Mouse (Mus musculus): ENCODE results near the gene Cep170b. TPM values are rescaled to one million over a fixed set of nuclear protein-coding genes. Genes with fewer than 3 reads are reported as not detected.

Gene Cep170b
- polyA plus RNA-seq, 1 experiment = 22.8 TPM

GRCm38 (mm10) chr12:112678555-112679026, 41.7 kb upstream of the Cep170b start, which contains the start of gene Zbtb42:
Gene Zbtb42, plus strand, starts transcription at chr12:112678828.
- H3ac ChIP-seq (ENCODE audit: control insufficient read depth, insufficient read length) = peak within 1 kb of the TSS; percentile 54

GRCm38 (mm10) chr12:112679027-112679996, 40.9 kb upstream of the Cep170b start:
- Histone ChIP-seq H3K27me3 (ENCODE audit: control insufficient read depth, insufficient read depth, insufficient read length) (no peaks in the 10 kb centered on the region), H3K4me2 (ENCODE audit: low read depth) (peak overlapping the region; percentile 71), H3ac (ENCODE audit: control insufficient read depth, insufficient read length) (peak overlapping the region; percentile 54), H3K36me3 (ENCODE audit: control insufficient read depth, insufficient read depth) (no peaks in the 10 kb centered on the region), H3K4me3 (peak overlapping the region; percentile 23), H3K79me2 (ENCODE audit: control insufficient read depth, insufficient read depth) (no peaks in the 10 kb centered on the region)
- TF ChIP-seq USF1 (IDR thresholded peaks at IDR 0.05; ENCODE audit: low read depth) (no peak), CEBPB (IDR thresholded peaks at IDR 0.05; ENCODE audit: insufficient read depth, poor library complexity, severe bottlenecking) (no peak), TCF3 (IDR thresholded peaks at IDR 0.05; ENCODE audit: insufficient read length, low read depth) (no peak), MYOD1 (IDR thresholded peaks at IDR 0.05; ENCODE audit: control insufficient read depth in 1 of 3, insufficient read length in 2 of 3, low read depth in 2 of 3) (peak in 1 of 3 experiments; percentile 33), POLR2A (IDR thresholded peaks at IDR 0.05; ENCODE audit: insufficient read length, low read depth) (peak; percentile 26), MYOG (IDR thresholded peaks at IDR 0.05; ENCODE audit: control insufficient read depth in 1 of 3, insufficient read depth in 1 of 3, insufficient read length in 2 of 3, low read depth in 2 of 3) (peak in 1 of 3 experiments; percentile 36)

More at GRCm38 (mm10) chr12:112678555-112679026, 41.7 kb upstream of the Cep170b start, which contains the start of gene Zbtb42:
- Histone ChIP-seq H3K36me3 (ENCODE audit: control insufficient read depth, insufficient read depth) (no peaks in the 10 kb centered on the region), H3K79me2 (ENCODE audit: control insufficient read depth, insufficient read depth) (no peaks in the 10 kb centered on the region), H3K27me3 (ENCODE audit: control insufficient read depth, insufficient read depth, insufficient read length) (no peaks in the 10 kb centered on the region), H3K4me3 (peak within 1 kb of the TSS; percentile 23), H3K4me2 (ENCODE audit: low read depth) (peak within 1 kb of the TSS; percentile 84)
- no peak for TF ChIP-seq E2F4 (IDR thresholded peaks at IDR 0.05; ENCODE audit: insufficient read depth)
- TF ChIP-seq POLR2AphosphoS2 (IDR thresholded peaks at IDR 0.05; ENCODE audit: insufficient read length, low read depth) = peak; percentile 62
- peak in 1 of 3 experiments; percentile 4 for TF ChIP-seq MYOG (IDR thresholded peaks at IDR 0.05; ENCODE audit: control insufficient read depth in 1 of 3, insufficient read depth in 1 of 3, insufficient read length in 2 of 3, low read depth in 2 of 3)
- TF ChIP-seq TCF12 (IDR thresholded peaks at IDR 0.05; ENCODE audit: insufficient read depth, poor library complexity, severe bottlenecking) = no peak
- no peak for TF ChIP-seq USF1 (IDR thresholded peaks at IDR 0.05; ENCODE audit: low read depth)
- TF ChIP-seq MYOD1 (IDR thresholded peaks at IDR 0.05; ENCODE audit: control insufficient read depth in 1 of 3, insufficient read length in 2 of 3, low read depth in 2 of 3) = peak in 1 of 3 experiments; percentile 36
- peak; percentile 59 for TF ChIP-seq POLR2A (IDR thresholded peaks at IDR 0.05; ENCODE audit: insufficient read length, low read depth)
- peak; percentile 53 for TF ChIP-seq SRF (IDR thresholded peaks at IDR 0.05; ENCODE audit: control insufficient read depth, insufficient read length, low read depth)

GRCm38 (mm10) chr12:112683351-112683750, 36.9 kb upstream of the Cep170b start:
- Histone ChIP-seq H3K36me3 (ENCODE audit: control insufficient read depth, insufficient read depth) (no peaks in the 10 kb centered on the region), H3K27me3 (ENCODE audit: control insufficient read depth, insufficient read depth, insufficient read length) (no peaks in the 10 kb centered on the region), H3K79me2 (ENCODE audit: control insufficient read depth, insufficient read depth) (no peaks in the 10 kb centered on the region), H3K4me3 (no peak overlapping the region), H3K4me2 (ENCODE audit: low read depth) (no peak overlapping the region), H3ac (ENCODE audit: control insufficient read depth, insufficient read length) (no peak overlapping the region)
- TF ChIP-seq MYOD1 (IDR thresholded peaks at IDR 0.05; ENCODE audit: control insufficient read depth in 1 of 3, insufficient read length in 2 of 3, low read depth in 2 of 3) = peak in 1 of 3 experiments; percentile 5
- no peak for TF ChIP-seq MAX (IDR thresholded peaks at IDR 0.05; ENCODE audit: low read depth)

- no peak overlapping the region for H3ac ChIP-seq (ENCODE audit: control insufficient read depth, insufficient read length)
- TF ChIP-seq POLR2AphosphoS2 (IDR thresholded peaks at IDR 0.05; ENCODE audit: insufficient read length, low read depth) (no peak), SRF (IDR thresholded peaks at IDR 0.05; ENCODE audit: control insufficient read depth, insufficient read length, low read depth) (no peak), MYOG (IDR thresholded peaks at IDR 0.05; ENCODE audit: control insufficient read depth in 1 of 3, insufficient read depth in 1 of 3, insufficient read length in 2 of 3, low read depth in 2 of 3) (no peak), POLR2A (IDR thresholded peaks at IDR 0.05; ENCODE audit: insufficient read length, low read depth) (no peak), TCF12 (IDR thresholded peaks at IDR 0.05; ENCODE audit: insufficient read depth, poor library complexity, severe bottlenecking) (no peak)
- peaks cover 3% of the 10 kb centered on the region for H3K79me2 ChIP-seq (ENCODE audit: control insufficient read depth, insufficient read depth)
- H3K36me3 ChIP-seq (ENCODE audit: control insufficient read depth, insufficient read depth) = no peaks in the 10 kb centered on the region
- peak overlapping the region; percentile 12 for H3K4me2 ChIP-seq (ENCODE audit: low read depth)
- H3K27me3 ChIP-seq (ENCODE audit: control insufficient read depth, insufficient read depth, insufficient read length) = no peaks in the 10 kb centered on the region
- H3K4me3 ChIP-seq = no peak overlapping the region
Observed at GRCm38 (mm10) chr12:112688458-112688857, 31.8 kb upstream of the Cep170b start.

- TF ChIP-seq CEBPB (IDR thresholded peaks at IDR 0.05; ENCODE audit: insufficient read depth, poor library complexity, severe bottlenecking) (no peak), POLR2AphosphoS2 (IDR thresholded peaks at IDR 0.05; ENCODE audit: insufficient read length, low read depth) (peak; percentile 99), SRF (IDR thresholded peaks at IDR 0.05; ENCODE audit: control insufficient read depth, insufficient read length, low read depth) (peak; percentile 24), TCF12 (IDR thresholded peaks at IDR 0.05; ENCODE audit: insufficient read depth, poor library complexity, severe bottlenecking) (no peak), MYOD1 (IDR thresholded peaks at IDR 0.05; ENCODE audit: control insufficient read depth in 1 of 3, insufficient read length in 2 of 3, low read depth in 2 of 3) (peak in 1 of 3 experiments; percentile 47), REST (IDR thresholded peaks at IDR 0.05; ENCODE audit: insufficient read depth, insufficient read length) (peak; percentile 0), USF1 (IDR thresholded peaks at IDR 0.05; ENCODE audit: low read depth) (peak; percentile 77), E2F4 (IDR thresholded peaks at IDR 0.05; ENCODE audit: insufficient read depth) (no peak), MYOG (IDR thresholded peaks at IDR 0.05; ENCODE audit: control insufficient read depth in 1 of 3, insufficient read depth in 1 of 3, insufficient read length in 2 of 3, low read depth in 2 of 3) (peak in 1 of 3 experiments; percentile 55), POLR2A (IDR thresholded peaks at IDR 0.05; ENCODE audit: insufficient read length, low read depth) (peak; percentile 100), TCF3 (IDR thresholded peaks at IDR 0.05; ENCODE audit: insufficient read length, low read depth) (no peak), MAX (IDR thresholded peaks at IDR 0.05; ENCODE audit: low read depth) (peak; percentile 24)
- peak overlapping the region; percentile 81 for H3K4me3 ChIP-seq
- H3K4me2 ChIP-seq (ENCODE audit: low read depth) = peak overlapping the region; percentile 99
- peaks cover 3% of the 10 kb centered on the region for H3K79me2 ChIP-seq (ENCODE audit: control insufficient read depth, insufficient read depth)
- peak overlapping the region; percentile 50 for H3ac ChIP-seq (ENCODE audit: control insufficient read depth, insufficient read length)
- no peaks in the 10 kb centered on the region for H3K36me3 ChIP-seq (ENCODE audit: control insufficient read depth, insufficient read depth)
- H3K27me3 ChIP-seq (ENCODE audit: control insufficient read depth, insufficient read depth, insufficient read length) = no peaks in the 10 kb centered on the region
Observed at GRCm38 (mm10) chr12:112693185-112694126, 26.8 kb upstream of the Cep170b start.

All from myocyte (in vitro differentiated cells).